Mouse (Mus musculus) forebrain, embryonic 13.5 days (tissue): Measurements from ENCODE around the gene Mtrf1l. TPM values are rescaled to one million over a fixed set of nuclear protein-coding genes. Genes with fewer than 3 reads are reported as not detected.

ENCODE experiments used
- ATAC-seq: fragments of 200-750 bp; cut with Nextera tagmentation; 2 replicates; pipeline ENCODE4 v1.8.0; 2017
- H3K27ac ChIP-seq: fragments of 300-500 bp; sonication (generic); 2 replicates; pipeline ENCODE4 v1.5.1; 2015; ENCODE audit warnings: inconsistent platforms, mild to moderate bottlenecking, moderate library complexity
- H3K27me3 ChIP-seq: fragments of 300-500 bp; sonication (generic); 2 replicates; pipeline ENCODE4 v1.6.1; 2015; ENCODE audit warnings: mild to moderate bottlenecking, inconsistent platforms
- H3K36me3 ChIP-seq: fragments of 300-500 bp; sonication (generic); 2 replicates; pipeline ENCODE4 v1.6.1; 2015; ENCODE audit warnings: mild to moderate bottlenecking, inconsistent platforms; ENCODE audit not compliant: poor library complexity, severe bottlenecking
- H3K4me1 ChIP-seq: fragments of 300-500 bp; sonication (generic); 2 replicates; pipeline ENCODE4 v1.6.1; 2015; ENCODE audit warnings: inconsistent platforms
- H3K4me2 ChIP-seq: fragments of 300-500 bp; sonication (generic); 2 replicates; pipeline ENCODE4 v1.6.1; 2015; ENCODE audit warnings: inconsistent platforms, mild to moderate bottlenecking, moderate library complexity
- H3K4me3 ChIP-seq: fragments of 300-500 bp; sonication (generic); 2 replicates; pipeline ENCODE4 v1.5.1; 2015; ENCODE audit warnings: mild to moderate bottlenecking, inconsistent platforms
- H3K9ac ChIP-seq: fragments of 300-500 bp; sonication (generic); 2 replicates; pipeline ENCODE4 v1.6.1; 2015; ENCODE audit warnings: mild to moderate bottlenecking, inconsistent platforms
- H3K9me3 ChIP-seq: fragments of 300-500 bp; sonication (generic); replicated peaks from 2 replicates; pipeline ENCODE4 v1.6.1; 2016; ENCODE audit warnings: inconsistent platforms
- WGBS: fragments of 180-500 bp; shearing (Covaris S2); methylation state at CpG from one replicate; pipeline ENCODE4 v1.1.7; 2015; 5-methylcytosine and 5-hydroxymethylcytosine counted together
- polyA plus RNA-seq: library from polyadenylated mRNA; unstranded; fragments of >200 nt; fragmentation: Nextera tagmentation; extraction: Ambion mirVana; gene quantifications from 2 replicates; pipeline ENCODE4 v1.2.1, GENCODE M21; 2015

Mtrf1l gene
- polyA plus RNA-seq, 1 experiment from 2014 or later: 12.3 TPM

DNA sequence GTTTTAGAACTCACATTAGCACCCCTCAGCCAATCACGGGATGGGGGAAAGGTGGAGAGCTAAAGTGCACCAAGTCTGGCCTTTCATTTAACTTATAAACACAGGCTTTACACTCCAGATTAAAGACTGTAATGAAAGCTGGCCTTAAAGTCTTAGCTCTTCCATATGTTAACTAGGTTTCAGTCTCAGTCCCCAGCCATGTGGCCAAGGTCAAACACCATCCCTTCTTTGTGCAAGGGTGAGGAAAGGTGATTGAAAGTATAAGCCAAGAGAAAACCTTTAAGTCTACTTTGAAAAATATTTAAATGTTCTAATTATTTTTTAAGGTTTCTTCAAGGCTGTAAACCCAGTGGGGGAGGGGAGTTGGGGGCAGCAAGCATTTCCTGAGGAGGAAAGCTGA, 20.0 kb downstream of the Mtrf1l start:
- 3% methylated on average over 1 of the region's 1 CpGs for whole genome bisulfite sequencing

DNA sequence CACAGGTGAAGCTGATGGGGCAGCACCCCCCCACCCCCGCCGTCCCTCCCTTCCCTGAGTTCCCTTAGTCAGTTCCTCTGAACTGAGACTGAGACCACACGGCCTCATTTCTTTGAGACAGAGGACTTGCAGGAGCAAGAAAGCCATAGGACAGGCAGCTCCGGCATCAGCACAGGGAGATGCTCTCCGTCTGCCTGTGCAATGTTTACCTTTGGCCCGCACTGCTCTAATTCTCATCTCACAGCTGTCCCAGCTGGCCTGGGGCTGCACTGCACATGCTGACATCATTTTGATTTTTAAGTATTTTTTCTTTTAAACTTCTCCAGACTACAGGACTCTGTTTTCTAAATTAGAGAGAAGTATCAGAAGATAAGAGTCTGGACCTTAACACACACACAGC, 20.8 kb downstream of the Mtrf1l start:
- ATAC-seq: no peak

More for the DNA sequence above, 20.0 kb downstream of the Mtrf1l start:
- Histone ChIP-seq H3K9ac (peak overlapping the region; percentile 68), H3K4me3 (peak overlapping the region; percentile 58), H3K27ac (no peak overlapping the region), H3K27me3 (no peaks in the 10 kb centered on the region), H3K4me1 (peaks cover 50% of the 10 kb centered on the region), H3K36me3 (peaks cover 29% of the 10 kb centered on the region), H3K4me2 (peak overlapping the region; percentile 92), H3K9me3 (no peaks in the 10 kb centered on the region)
- ATAC-seq: no peak

DNA sequence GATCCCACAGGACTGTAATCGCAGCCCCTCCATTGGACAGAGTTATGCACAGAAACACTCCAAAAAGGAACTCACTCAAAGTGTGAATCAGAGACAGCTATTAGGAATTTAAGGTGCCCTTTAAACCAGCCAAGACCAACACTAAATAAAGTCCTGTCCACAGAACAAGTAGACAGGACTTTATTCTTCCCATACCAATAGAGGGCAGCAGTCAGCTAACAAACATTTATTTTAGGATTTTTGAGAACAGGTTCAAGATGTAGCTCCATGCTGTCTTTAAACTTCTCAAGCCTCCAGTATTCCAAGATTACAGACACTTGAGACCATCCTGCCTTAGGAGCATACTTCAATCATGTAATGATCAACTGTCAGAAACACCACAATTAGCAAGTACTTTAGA, 23.2 kb downstream of the Mtrf1l start:
- WGBS: 97% methylated on average over 1 of the region's 1 CpGs
- no peak overlapping the region for H3K9ac ChIP-seq
- no peak for ATAC-seq

More for the DNA sequence above, 20.8 kb downstream of the Mtrf1l start:
- H3K27me3 ChIP-seq: no peaks in the 10 kb centered on the region
- no peak overlapping the region for H3K27ac ChIP-seq
- H3K4me3 ChIP-seq: peak overlapping the region; percentile 58
- WGBS: 22% methylated on average over 6 of the region's 6 CpGs
- H3K9me3 ChIP-seq: no peaks in the 10 kb centered on the region
- H3K9ac ChIP-seq: peak overlapping the region; percentile 68
- peaks cover 38% of the 10 kb centered on the region for H3K36me3 ChIP-seq
- H3K4me2 ChIP-seq: peak overlapping the region; percentile 92
- H3K4me1 ChIP-seq: peaks cover 50% of the 10 kb centered on the region

DNA sequence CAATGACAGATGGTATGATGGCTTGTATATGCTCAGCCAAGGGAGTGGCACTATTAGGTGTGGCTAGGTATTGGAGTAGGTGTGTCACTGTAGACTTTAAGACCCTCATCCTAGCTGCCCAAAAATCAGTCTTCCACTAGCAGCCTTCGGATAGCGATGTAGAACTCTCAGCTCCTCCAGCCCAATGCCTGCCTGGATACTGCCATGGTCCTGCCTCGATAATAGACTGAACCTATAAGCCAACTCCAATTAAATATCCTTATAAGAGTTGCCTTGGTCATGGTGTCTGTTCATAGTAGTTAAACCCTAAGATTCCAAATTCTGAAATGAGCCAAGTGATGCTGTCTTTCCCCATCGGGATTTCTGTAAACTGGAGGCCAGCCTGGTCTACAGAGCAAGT, 25.6 kb downstream of the Mtrf1l start:
- H3K27me3 ChIP-seq: no peaks in the 10 kb centered on the region
- peaks cover 28% of the 10 kb centered on the region for H3K4me1 ChIP-seq
- no peaks in the 10 kb centered on the region for H3K9me3 ChIP-seq
- no peak overlapping the region for H3K9ac ChIP-seq
- peaks cover 41% of the 10 kb centered on the region for H3K36me3 ChIP-seq
- no peak overlapping the region for H3K27ac ChIP-seq
- H3K4me2 ChIP-seq: no peak overlapping the region
- no peak overlapping the region for H3K4me3 ChIP-seq
- WGBS: 73% methylated on average over 4 of the region's 4 CpGs
- ATAC-seq: no peak

More for the DNA sequence above, 23.2 kb downstream of the Mtrf1l start:
- Histone ChIP-seq H3K4me2 (no peak overlapping the region), H3K36me3 (peaks cover 41% of the 10 kb centered on the region), H3K9me3 (no peaks in the 10 kb centered on the region), H3K4me3 (no peak overlapping the region), H3K27ac (no peak overlapping the region), H3K27me3 (no peaks in the 10 kb centered on the region), H3K4me1 (peaks cover 46% of the 10 kb centered on the region)

DNA sequence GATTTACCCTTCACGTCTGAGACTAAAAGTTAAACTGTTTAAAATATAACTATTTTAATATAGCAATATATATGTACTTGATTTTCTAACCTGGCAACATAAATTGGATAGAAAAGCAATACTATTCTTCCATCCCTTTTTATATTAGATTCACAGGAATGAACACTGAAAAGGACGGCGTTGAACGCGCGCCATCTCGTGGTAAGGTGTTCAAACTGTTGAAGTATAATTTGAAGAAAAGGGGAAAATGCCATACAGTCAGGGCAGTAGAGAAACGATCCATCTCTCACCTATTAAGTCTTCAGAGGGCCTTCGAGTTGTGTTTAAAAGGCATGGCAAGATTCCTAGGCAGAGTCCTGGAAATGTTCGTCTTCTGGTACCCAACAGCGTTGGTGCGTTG, 33.1 kb downstream of the Mtrf1l start:
- H3K4me1 ChIP-seq: no peaks in the 10 kb centered on the region
- peak; percentile 48; the same call in 1 of the 2 replicates for ATAC-seq
- no peak overlapping the region for H3K4me3 ChIP-seq
- H3K4me2 ChIP-seq: no peak overlapping the region
- H3K9ac ChIP-seq: no peak overlapping the region
- no peaks in the 10 kb centered on the region for H3K27me3 ChIP-seq
- H3K36me3 ChIP-seq: no peaks in the 10 kb centered on the region
- H3K27ac ChIP-seq: no peak overlapping the region
- WGBS: 23% methylated on average over 12 of the region's 12 CpGs
- no peaks in the 10 kb centered on the region for H3K9me3 ChIP-seq

DNA sequence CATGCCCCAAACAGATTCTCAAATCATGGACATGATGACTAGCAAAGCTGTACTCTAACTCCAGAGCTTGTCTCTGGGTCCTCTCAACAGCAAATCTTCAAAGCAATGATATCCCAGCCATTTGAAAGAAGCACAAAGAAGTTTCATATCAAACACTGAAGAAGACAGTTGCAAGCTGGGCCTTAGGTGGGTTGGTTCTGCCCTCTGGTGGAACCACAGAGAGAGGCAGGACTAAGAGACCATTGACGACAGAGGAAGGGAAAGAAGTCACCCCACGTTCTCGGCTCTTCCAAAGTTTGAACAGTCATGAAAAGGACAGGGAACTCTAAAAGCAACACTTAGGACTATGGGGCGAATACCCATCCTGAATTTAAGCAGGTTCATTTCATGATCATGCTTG, 36.8 kb downstream of the Mtrf1l start:
- H3K4me3 ChIP-seq: no peak overlapping the region
- no peaks in the 10 kb centered on the region for H3K36me3 ChIP-seq
- no peak overlapping the region for H3K4me2 ChIP-seq
- no peaks in the 10 kb centered on the region for H3K27me3 ChIP-seq
- H3K9ac ChIP-seq: no peak overlapping the region
- no peaks in the 10 kb centered on the region for H3K4me1 ChIP-seq
- no peaks in the 10 kb centered on the region for H3K9me3 ChIP-seq
- H3K27ac ChIP-seq: no peak overlapping the region
- WGBS: 21% methylated on average over 4 of the region's 4 CpGs
- ATAC-seq: no peak

Other genes with a start within 250 kb of the Mtrf1l start
- 0.64 and 1.0 TPM in 2 replicates for gene Myct1, start 230.1 kb downstream of the Mtrf1l start, polyA plus RNA-seq
- gene Vip, start 184.7 kb downstream of the Mtrf1l start, polyA plus RNA-seq: 0.10 TPM in 1 of 2 replicates, not detected in the other
- 74.9 and 76.8 TPM in 2 replicates for gene Fbxo5, start 18.3 kb downstream of the Mtrf1l start, polyA plus RNA-seq
- gene Rgs17, start 98.5 kb upstream of the Mtrf1l start, polyA plus RNA-seq: 7.1 and 7.7 TPM in 2 replicates